Mouse (Mus musculus) heart, adult 18-20 months (tissue): ENCODE measurements around the gene Rab26. TPM values are rescaled to one million over a fixed set of nuclear protein-coding genes. Genes with fewer than 3 reads are reported as not detected.
A peak's percentile ranks its signal among the peaks of the same experiment; 100 is the strongest.

ENCODE experiments used
- DNase-seq, 2 experiments: peaks; one replicate each; pipeline ENCODE4 v3.0.0; 2021 to 2022; ENCODE audit warnings: mixed read lengths in 1 of 2
- long read RNA-seq, 2 experiments: library from polyadenylated mRNA; stranded (forward); transcript quantifications; one replicate each; pipeline ENCODE4 v2.0.0; 2021
- total RNA-seq, 2 experiments: library from RNA; stranded (reverse); gene quantifications; 2 replicates each; pipeline ENCODE4 v1.2.3; 2021

The Rab26 gene
- not detected for total RNA-seq
- long read RNA-seq, experiment 1: 0 reads
- long read RNA-seq, experiment 2: 0 reads

GRCm38 (mm10) chr17:24534160-24534718, at the start of gene Rab26:
TSS of gene Rab26 (minus strand) at chr17:24534210.
- DNase-seq: no peak

DNA sequence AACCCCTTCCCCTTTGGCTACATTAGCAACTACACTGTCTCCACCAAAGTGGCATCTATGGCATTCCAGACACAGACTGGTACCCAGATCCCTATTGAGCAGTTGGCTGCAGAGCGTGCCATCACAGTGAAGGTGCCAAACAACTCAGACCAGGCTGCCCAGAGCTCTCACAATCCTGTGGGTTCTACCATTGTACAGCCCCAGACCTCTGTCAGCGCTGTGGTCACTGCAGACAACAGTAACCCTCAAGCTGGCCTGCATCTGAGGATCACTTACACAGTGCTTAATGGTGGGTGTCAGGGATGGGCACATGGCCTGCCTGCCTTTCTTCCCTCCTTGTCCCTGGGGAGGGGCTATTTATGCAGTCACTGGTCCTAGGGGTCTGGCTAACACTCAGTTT, 46.3 kb upstream of the Rab26 start:
- DNase-seq: no peak

GRCm38 (mm10) chr17:24579532-24579931, 45.5 kb upstream of the Rab26 start:
- no peak for DNase-seq

DNA sequence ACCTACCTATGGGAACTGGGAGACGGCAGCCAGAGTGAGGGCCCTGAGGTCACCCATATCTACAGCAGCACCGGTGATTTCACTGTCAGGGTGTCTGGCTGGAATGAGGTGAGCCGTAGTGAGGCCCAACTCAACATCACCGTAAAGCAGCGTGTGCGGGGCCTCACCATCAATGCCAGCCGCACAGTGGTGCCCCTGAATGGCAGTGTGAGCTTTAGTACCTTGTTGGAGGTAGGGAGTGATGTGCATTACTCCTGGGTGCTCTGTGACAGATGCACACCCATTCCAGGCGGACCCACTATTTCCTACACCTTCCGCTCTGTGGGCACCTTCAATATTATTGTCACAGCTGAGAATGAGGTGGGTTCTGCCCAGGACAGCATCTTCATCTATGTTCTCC, 39.8 kb upstream of the Rab26 start:
- DNase-seq: no peak

- no peak for DNase-seq
Measured at GRCm38 (mm10) chr17:24572651-24573245, 38.7 kb upstream of the Rab26 start.

DNA sequence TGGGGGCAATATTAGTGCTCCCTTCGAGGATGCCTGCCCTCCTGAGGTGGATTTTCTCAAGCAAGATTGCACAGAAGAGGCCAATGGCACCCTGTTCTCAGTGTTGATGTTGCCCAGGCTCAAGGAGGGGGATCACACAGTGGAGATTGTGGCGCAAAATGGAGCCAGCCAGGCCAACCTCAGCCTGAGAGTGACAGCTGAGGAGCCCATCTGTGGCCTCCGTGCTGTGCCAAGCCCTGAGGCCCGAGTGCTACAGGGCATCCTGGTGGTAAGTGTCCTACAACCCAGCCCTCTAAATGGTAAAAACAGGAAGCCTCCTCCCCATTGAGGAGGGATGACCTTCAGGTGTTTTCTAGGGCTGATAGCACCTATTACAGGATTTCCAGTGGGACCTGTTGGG, 35.8 kb upstream of the Rab26 start:
- no peak for DNase-seq

DNA sequence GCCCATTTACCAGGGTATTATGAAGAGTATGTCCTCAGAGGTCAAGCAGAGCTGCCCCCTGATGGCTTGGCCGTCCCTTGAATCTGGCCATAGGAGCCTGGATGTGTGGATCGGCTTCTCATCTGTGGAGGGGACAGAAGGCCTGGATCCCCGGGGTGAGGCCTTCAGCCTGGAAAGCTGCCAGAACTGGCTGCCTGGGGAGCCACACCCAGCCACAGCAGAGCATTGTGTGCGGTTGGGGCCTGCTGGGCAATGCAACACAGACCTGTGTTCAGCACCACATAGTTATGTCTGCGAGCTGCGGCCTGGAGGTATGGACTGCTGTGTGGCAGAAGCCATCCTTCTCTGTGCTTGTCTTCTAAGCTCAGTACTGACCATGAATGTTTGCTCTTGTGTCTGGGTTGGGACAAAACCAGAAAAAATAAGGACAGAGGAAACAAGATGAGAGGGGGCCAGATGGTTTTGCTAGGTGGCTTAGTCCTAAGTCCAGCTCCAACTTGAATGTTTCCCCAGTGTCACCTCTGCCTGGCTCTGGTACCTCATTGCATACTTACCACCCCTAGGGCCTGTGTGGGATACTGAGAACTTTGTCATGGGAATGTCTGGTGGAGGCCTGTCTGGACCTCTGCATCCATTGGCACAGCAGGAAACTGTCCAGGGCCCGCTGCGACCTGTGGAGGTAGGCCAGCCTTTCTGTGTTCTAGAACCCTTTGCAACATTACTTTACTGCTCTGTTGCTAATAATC, 33.2 kb upstream of the Rab26 start:
- DNase-seq: peak; percentile 63 to 71

- DNase-seq: no peak
Measured at GRCm38 (mm10) chr17:24565792-24566191, 31.8 kb upstream of the Rab26 start.

DNA sequence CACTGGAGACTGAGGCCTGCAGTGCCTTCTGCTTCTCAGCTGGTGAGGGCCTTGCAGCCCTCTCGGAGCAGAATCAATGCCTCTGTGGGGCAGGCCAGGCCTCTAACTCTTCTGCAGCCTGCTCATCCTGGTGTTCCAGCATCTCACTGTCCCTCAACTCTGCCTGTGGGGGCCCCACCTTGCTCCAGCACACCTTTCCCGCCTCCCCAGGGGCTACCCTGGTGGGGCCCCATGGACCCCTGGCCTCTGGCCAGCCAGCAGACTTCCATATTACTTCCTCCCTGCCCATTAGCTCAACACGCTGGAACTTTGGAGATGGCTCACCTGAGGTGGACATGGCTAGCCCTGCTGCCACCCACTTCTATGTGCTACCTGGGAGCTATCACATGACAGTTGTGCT, 31.1 kb upstream of the Rab26 start:
- DNase-seq: no peak

- no peak for DNase-seq
Measured at GRCm38 (mm10) chr17:24564422-24564821, 30.4 kb upstream of the Rab26 start.

DNA sequence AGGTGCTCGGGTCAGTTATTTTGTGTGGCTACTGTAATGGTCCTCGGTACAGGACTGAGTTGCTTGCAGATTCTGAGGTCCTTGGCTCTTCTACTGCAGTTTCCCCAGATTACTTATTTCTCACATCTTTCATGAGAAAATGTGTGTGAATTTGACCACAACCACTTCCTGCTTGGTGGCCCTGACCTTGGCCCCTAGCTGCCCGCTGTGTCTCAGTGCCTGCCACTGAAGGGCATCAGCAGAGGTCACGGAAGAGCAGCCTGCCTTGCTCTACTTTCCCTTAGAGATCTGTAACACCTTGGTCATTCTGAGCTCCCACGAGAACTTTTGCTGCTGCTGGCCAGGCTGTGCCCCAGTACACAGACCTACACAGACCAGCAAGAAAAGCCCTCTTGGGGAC, 29.6 kb upstream of the Rab26 start:
- DNase-seq: no peak

- DNase-seq: no peak
Measured at GRCm38 (mm10) chr17:24561592-24561991, 27.6 kb upstream of the Rab26 start.

DNA sequence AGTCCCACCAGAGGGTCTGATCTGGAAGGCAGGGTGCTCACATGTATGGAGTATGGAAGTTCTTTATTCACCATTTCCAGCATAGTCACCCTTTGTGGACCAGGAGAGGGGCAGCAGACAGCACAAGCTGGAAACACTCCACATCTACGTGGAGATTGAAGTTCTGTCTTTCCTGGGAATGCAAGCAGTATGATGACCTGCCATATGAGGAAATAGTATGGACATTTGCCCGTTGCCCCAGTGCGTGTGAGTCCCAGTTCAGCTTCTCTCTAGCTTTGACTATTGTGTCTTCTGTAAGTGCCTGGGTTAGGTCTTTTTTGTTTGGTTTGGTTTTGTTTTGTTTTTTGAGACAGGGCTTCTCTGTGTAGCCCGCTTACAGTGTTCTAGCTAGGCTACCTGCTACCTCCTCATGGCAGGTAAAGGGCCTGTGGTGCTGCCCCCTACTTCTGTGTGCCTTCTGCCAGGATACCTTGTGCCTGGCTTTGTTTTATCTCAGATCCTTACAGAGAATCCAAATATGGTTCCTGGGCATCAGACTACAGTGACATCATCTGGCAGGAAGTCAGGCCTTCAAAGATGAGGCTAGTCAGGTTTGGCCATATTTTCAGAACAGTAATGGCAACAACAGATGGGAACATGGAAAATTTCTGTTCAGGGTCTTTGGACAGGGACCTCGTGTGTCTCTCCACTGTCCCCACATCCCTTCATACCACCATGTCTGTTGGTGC, 26.5 kb upstream of the Rab26 start:
- peak in 1 of 2 experiments; percentile 36 for DNase-seq

DNA sequence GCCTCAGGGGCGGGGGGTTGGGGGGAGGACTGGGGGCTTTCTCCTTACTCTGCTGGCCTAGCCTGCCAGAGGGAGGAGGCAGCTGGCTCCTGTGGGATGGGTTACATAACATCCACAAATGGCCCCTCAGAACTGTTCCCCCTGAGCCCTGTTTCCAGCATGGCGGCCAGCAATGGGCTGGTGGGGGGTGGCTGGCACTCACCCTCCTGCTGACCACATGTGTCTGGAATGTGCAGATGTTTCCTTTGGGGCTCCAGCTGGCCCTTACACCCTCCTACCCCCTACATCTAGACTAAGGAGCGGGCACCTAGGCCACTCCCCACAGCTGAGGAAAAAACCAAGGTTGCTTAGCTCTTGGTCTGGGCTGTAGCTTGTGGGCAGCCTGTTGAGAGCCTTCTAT, 25.1 kb upstream of the Rab26 start:
- peak; percentile 55 to 71 for DNase-seq

DNA sequence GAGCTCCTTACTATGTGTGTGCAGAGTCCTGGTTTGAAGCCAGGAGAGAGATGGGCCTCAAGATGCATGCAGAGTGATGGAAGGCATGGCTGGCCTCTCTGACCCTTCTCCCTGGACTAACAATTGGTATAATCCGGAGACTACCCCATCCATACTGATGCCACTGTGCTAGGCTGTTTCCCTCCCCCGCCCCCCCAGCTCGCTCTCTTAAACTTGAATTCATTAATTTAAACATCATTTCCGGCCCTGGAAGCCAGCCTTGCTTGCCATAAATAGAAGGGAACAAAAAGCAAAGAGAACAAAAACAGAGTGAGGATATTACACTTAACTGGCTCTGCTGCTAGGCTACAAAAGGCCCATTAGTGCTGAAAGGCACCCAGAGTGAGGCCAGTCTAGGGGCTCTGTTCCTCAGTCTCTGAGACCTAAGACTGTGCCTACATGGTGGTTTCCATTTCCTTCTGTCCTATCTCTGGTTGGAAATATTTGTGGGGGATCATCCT, 24.6 kb upstream of the Rab26 start:
- DNase-seq: peak; percentile 58

- DNase-seq: peak; percentile 76 to 91
Measured at GRCm38 (mm10) chr17:24557091-24557490, 23.1 kb upstream of the Rab26 start.

DNA sequence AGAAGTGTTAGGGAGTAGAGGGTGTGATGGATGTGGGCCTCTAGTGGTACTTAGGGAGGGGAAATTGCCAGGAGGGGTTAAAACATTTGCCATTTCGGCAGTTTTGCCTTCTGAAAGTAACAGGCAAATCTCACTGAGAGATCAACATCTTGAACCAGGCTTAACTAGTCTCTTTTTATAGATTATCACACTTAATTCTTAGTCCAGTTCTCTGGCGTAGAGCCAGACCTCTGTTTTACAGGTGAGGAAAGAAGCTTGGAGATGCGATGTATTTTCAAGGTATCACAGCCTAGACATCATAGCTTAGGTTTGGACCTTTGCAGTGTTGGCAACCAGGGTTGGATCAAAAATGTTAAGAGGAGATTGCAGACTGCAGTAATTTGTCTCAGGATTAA, 17.0 kb upstream of the Rab26 start:
- no peak for DNase-seq

GRCm38 (mm10) chr17:24550416-24551049, 16.5 kb upstream of the Rab26 start:
- DNase-seq: peak; percentile 83 to 89

DNA sequence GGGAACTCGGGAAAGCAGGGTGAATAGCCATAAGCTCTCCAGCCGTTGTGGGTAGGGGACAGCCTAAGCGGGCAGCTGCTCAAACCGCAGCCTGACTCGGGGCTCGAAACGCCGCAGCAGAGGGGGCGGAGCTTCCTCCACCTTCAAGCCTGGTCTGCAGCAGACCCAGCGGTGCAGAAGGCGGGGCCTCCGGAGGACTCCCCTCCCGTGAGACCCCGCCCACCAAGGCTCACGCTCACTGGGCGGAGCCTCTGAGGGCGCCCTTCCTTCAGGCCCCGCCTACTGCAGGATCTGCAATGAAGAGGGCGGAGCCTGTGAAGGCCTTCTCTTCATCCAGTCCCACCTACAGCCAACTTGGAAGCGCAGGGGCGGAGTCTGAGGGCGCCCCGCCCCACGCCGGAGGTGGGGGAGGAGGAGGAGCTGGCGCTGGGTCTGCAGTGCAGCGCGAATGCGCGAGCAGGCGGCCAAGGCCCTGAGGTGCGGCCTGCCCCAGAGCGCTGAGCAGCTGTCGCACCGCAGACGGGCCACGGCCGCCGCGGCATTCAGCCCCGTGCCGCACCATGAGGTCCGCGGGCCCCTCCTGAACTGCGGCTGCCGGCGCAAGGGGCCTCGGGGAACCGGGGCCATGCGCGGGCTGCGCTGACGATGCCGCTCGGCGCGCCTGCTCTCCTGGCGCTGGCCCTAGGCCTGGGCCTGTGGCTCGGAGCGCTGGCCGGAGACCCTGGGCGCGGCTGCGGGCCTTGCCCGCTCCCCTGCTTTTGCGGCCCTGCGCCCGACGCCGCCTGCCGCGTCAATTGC, 15.8 kb upstream of the Rab26 start, which contains the start of gene Pkd1:
Pkd1 (plus strand) TSS at position 217 of the 798 bp plus-strand sequence.
- peak; percentile 99 to 100 for DNase-seq

GRCm38 (mm10) chr17:24548921-24549617, 15.1 kb upstream of the Rab26 start:
- peak; percentile 81 to 83 for DNase-seq

DNA sequence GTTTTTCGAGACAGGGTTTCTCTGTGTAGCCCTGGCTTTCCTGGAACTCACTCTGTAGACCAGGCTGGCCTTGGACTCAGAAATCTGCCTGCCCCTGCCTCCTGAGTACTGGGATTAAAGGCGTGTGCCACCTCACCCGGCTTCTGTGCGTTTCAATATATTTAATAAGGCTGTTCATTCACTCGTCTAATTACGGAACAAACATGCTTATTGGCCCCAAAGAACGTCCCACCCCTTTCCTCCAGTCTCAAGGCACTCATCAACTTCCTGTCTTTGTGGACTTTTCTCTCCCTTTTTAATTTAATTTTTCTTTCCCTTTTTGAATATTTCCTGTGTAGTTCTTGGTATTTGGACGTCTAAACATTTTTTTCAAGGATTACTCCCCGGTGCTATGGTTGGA, 14.4 kb upstream of the Rab26 start:
- peak; percentile 55 to 62 for DNase-seq
